Mouse (Mus musculus) liver, postnatal 0 days (tissue): ENCODE measurements at regions not wholly inside any gene's neighbourhood (a gene's known extent, or its start where the extent isn't known, plus 50 kb on each side); places are given as distances from the start of the nearest gene placed in this dataset.

Source experiments
- CTCF ChIP-seq: sonication (generic); IDR thresholded peaks from 2 replicates; pipeline ENCODE4 v1.5.1; 2016; ENCODE audit warnings: antibody characterized with exemption, low read depth
- EP300 ChIP-seq: IDR thresholded peaks from 2 replicates; pipeline ENCODE4 v1.6.1; 2016; ENCODE audit warnings: antibody characterized with exemption, low read depth, mild to moderate bottlenecking

- no peak for TF ChIP-seq CTCF
- TF ChIP-seq EP300, result no peak
Measured at GRCm38 (mm10) chr7:72962815-72963214, 412.5 kb upstream of the Rgma start.
